Mouse (Mus musculus): ENCODE results near the gene Clp1. TPM values are rescaled to one million over a fixed set of nuclear protein-coding genes. Genes with fewer than 3 reads are reported as not detected.

The Clp1 gene
- 1 to 10 TPM; 7.5 to 8.3 TPM for total RNA-seq (2021)
- long read RNA-seq, experiment 1, transcript Clp1-201 (3 exons, 1,912 nt): major isoform, 17 of 20 reads
- long read RNA-seq, experiment 1, partial matches to known transcripts: 0 of 20 reads
- long read RNA-seq, experiment 1, other reads (novel, unspliced or antisense): 3 of 20 reads
- long read RNA-seq, experiment 2, transcript Clp1-201 (3 exons, 1,912 nt): major isoform, 8 of 10 reads
- long read RNA-seq, experiment 2, partial matches to known transcripts: 0 of 10 reads
- long read RNA-seq, experiment 2, other reads (novel, unspliced or antisense): 2 of 10 reads

GRCm38 (mm10) chr2:84727172-84727858 lies at the start of gene Clp1:
Gene Clp1 (minus strand): TSS chr2:84727350.
- intact Hi-C loops (cut with DNase I): no loop called here
- DNase-seq (ENCODE audit: low spot score in 2 of 2): peak; percentile 97

GRCm38 (mm10) chr2:84775665-84776064 lies 48.5 kb upstream of the Clp1 start:
- no peak for DNase-seq (ENCODE audit: low spot score in 2 of 2)
- intact Hi-C loops (cut with DNase I): no loop called here

GRCm38 (mm10) chr2:84775241-84775640 lies 48.1 kb upstream of the Clp1 start, which contains the start of gene Serping1:
Gene Serping1 (minus strand): TSS chr2:84775444.
- DNase-seq (ENCODE audit: low spot score in 2 of 2): no peak
- intact Hi-C loops (cut with DNase I): no loop called here

- intact Hi-C loops (cut with DNase I): no loop called here
- peak in 1 of 2 experiments; percentile 7 for DNase-seq (ENCODE audit: low spot score in 2 of 2)
Observed at GRCm38 (mm10) chr2:84774751-84775150, 47.6 kb upstream of the Clp1 start.

GRCm38 (mm10) chr2:84773195-84773594 lies 46.0 kb upstream of the Clp1 start:
- no peak for DNase-seq (ENCODE audit: low spot score in 2 of 2)
- intact Hi-C loops (cut with DNase I): no loop called here

- no peak for DNase-seq (ENCODE audit: low spot score in 2 of 2)
- intact Hi-C loops (cut with DNase I): no loop called here
Observed at GRCm38 (mm10) chr2:84772454-84772853, 45.3 kb upstream of the Clp1 start.

- no peak for DNase-seq (ENCODE audit: low spot score in 2 of 2)
- intact Hi-C loops (cut with DNase I): no loop called here
Observed at GRCm38 (mm10) chr2:84770501-84770900, 43.4 kb upstream of the Clp1 start.

GRCm38 (mm10) chr2:84762818-84763217 lies 35.7 kb upstream of the Clp1 start:
- intact Hi-C loops (cut with DNase I): no loop called here

GRCm38 (mm10) chr2:84762295-84762694 lies 35.1 kb upstream of the Clp1 start:
- intact Hi-C loops (cut with DNase I): no loop called here

More at GRCm38 (mm10) chr2:84762818-84763217, 35.7 kb upstream of the Clp1 start:
- DNase-seq (ENCODE audit: low spot score in 2 of 2): no peak

GRCm38 (mm10) chr2:84761840-84762239 lies 34.7 kb upstream of the Clp1 start:
- intact Hi-C loops (cut with DNase I): no loop called here
- no peak for DNase-seq (ENCODE audit: low spot score in 2 of 2)

More at GRCm38 (mm10) chr2:84762295-84762694, 35.1 kb upstream of the Clp1 start:
- no peak for DNase-seq (ENCODE audit: low spot score in 2 of 2)

GRCm38 (mm10) chr2:84761309-84761708 lies 34.2 kb upstream of the Clp1 start:
- intact Hi-C loops (cut with DNase I): no loop called here

GRCm38 (mm10) chr2:84760777-84761176 lies 33.6 kb upstream of the Clp1 start:
- intact Hi-C loops (cut with DNase I): no loop called here
- no peak for DNase-seq (ENCODE audit: low spot score in 2 of 2)

More at GRCm38 (mm10) chr2:84761309-84761708, 34.2 kb upstream of the Clp1 start:
- DNase-seq (ENCODE audit: low spot score in 2 of 2): no peak

GRCm38 (mm10) chr2:84758542-84759127 lies 31.5 kb upstream of the Clp1 start:
- DNase-seq (ENCODE audit: low spot score in 2 of 2): peak in 1 of 2 experiments; percentile 54
- intact Hi-C loops (cut with DNase I): loop anchor here (2.0 kb wide), 1 partner anchor 18 kb away; no protein-coding TSS in a partner anchor

- intact Hi-C loops (cut with DNase I): no loop called here
- no peak for DNase-seq (ENCODE audit: low spot score in 2 of 2)
Observed at GRCm38 (mm10) chr2:84757026-84757682, 30.0 kb upstream of the Clp1 start.

- no peak for DNase-seq (ENCODE audit: low spot score in 2 of 2)
- intact Hi-C loops (cut with DNase I): no loop called here
Observed at GRCm38 (mm10) chr2:84756245-84756644, 29.1 kb upstream of the Clp1 start.

GRCm38 (mm10) chr2:84750115-84750514 lies 23.0 kb upstream of the Clp1 start:
- intact Hi-C loops (cut with DNase I): no loop called here
- no peak for DNase-seq (ENCODE audit: low spot score in 2 of 2)

GRCm38 (mm10) chr2:84744126-84744525 lies 17.0 kb upstream of the Clp1 start:
- intact Hi-C loops (cut with DNase I): no loop called here
- DNase-seq (ENCODE audit: low spot score in 2 of 2): no peak

GRCm38 (mm10) chr2:84743561-84743960 lies 16.4 kb upstream of the Clp1 start, which contains the start of gene Gm19426:
Gene Gm19426 (minus strand): TSS chr2:84743655.
- DNase-seq (ENCODE audit: low spot score in 2 of 2): peak; percentile 80 to 86
- intact Hi-C loops (cut with DNase I): loop anchor here (2.0 kb wide), 1 partner anchor 55 kb away; the partner anchor contains the start of gene Ube2l6

GRCm38 (mm10) chr2:84742451-84743283 lies 15.5 kb upstream of the Clp1 start:
- intact Hi-C loops (cut with DNase I): loop anchor here (2.0 kb wide), 1 partner anchor 56 kb away; the partner anchor contains the start of gene Ube2l6
- no peak for DNase-seq (ENCODE audit: low spot score in 2 of 2)

Measured in left cerebral cortex, postnatal 14 days (tissue).